Mouse (Mus musculus) olfactory bulb, adult 2 months (tissue): ENCODE measurements around the gene Vldlr.

Experiments
- CTCF ChIP-seq: fragments of 200-500 bp; IDR thresholded peaks from 2 replicates; pipeline ENCODE4 v1.5.1; 2012; ENCODE audit warnings: low read depth, mild to moderate bottlenecking, low read length, moderate library complexity; ENCODE audit not compliant: insufficient read depth
- POLR2A ChIP-seq: fragments of 200-500 bp; IDR thresholded peaks from 2 replicates; pipeline ENCODE4 v1.6.1; 2012; ENCODE audit warnings: mild to moderate bottlenecking, low read depth, low read length, moderate library complexity; ENCODE audit not compliant: insufficient read depth

GRCm38 (mm10) chr19:27262141-27262540, 45.9 kb downstream of the Vldlr start:
- no peak for TF ChIP-seq POLR2A
- TF ChIP-seq CTCF, result no peak
